Mouse (Mus musculus) heart, embryonic 11.5 days (tissue): Measurements from ENCODE around the gene Kcnj14. TPM values are rescaled to one million over a fixed set of nuclear protein-coding genes. Genes with fewer than 3 reads are reported as not detected.

Experiments used
- ATAC-seq: fragments of 200-750 bp; cut with Nextera tagmentation; replicated peaks from 2 replicates; pipeline ENCODE4 v1.8.0; 2017; ENCODE audit warnings: moderate library complexity; ENCODE audit not compliant: insufficient number of reproducible peaks, low FRiP score, low TSS enrichment
- H3K27ac ChIP-seq: fragments of 300-500 bp; sonication (generic); 2 replicates; pipeline ENCODE4 v1.5.1; 2014; ENCODE audit warnings: mild to moderate bottlenecking, low read depth, low read length
- H3K27me3 ChIP-seq: fragments of 300-500 bp; sonication (generic); 2 replicates; pipeline ENCODE4 v1.6.1; 2014; ENCODE audit warnings: mild to moderate bottlenecking, low read length, mixed read lengths; ENCODE audit not compliant: control insufficient read depth, insufficient read depth
- H3K36me3 ChIP-seq: fragments of 300-500 bp; sonication (generic); 2 replicates; pipeline ENCODE4 v1.6.1; 2014; ENCODE audit warnings: mild to moderate bottlenecking, low read length, moderate library complexity, mixed read lengths; ENCODE audit not compliant: control insufficient read depth, insufficient read depth
- H3K4me1 ChIP-seq: fragments of 300-500 bp; sonication (generic); 2 replicates; pipeline ENCODE4 v1.6.1; 2014; ENCODE audit warnings: low read length; ENCODE audit not compliant: control insufficient read depth, insufficient read depth
- H3K4me2 ChIP-seq: fragments of 300-500 bp; sonication (generic); 2 replicates; pipeline ENCODE4 v1.6.1; 2014; ENCODE audit warnings: mild to moderate bottlenecking, moderate library complexity
- H3K4me3 ChIP-seq: fragments of 300-500 bp; sonication (generic); 2 replicates; pipeline ENCODE4 v1.5.1; 2014; ENCODE audit warnings: low read depth, low read length
- H3K9ac ChIP-seq: fragments of 300-500 bp; sonication (generic); 2 replicates; pipeline ENCODE4 v1.6.1; 2014; ENCODE audit warnings: mild to moderate bottlenecking, low read depth, low read length, moderate library complexity
- H3K9me3 ChIP-seq: fragments of 300-500 bp; sonication (generic); replicated peaks from 2 replicates; pipeline ENCODE4 v1.6.1; 2016; ENCODE audit warnings: low read length; ENCODE audit not compliant: control insufficient read depth
- WGBS: fragments of 180-500 bp; shearing (Covaris S2); extraction: QIAGEN DNeasy Blood & Tissue Kit; methylation state at CpG from one replicate; pipeline ENCODE4 v1.1.7; 2014; ENCODE audit not compliant: insufficient replicate concordance; 5-methylcytosine and 5-hydroxymethylcytosine counted together
- polyA plus RNA-seq: library from polyadenylated mRNA; unstranded; fragments of >200 nt; fragmentation: Nextera tagmentation; extraction: Ambion mirVana; gene quantifications from 2 replicates; pipeline ENCODE4 v1.2.1, GENCODE M21; 2014

Kcnj14 gene
- polyA plus RNA-seq, 1 experiment from 2014 or later, result 1.0 TPM

DNA sequence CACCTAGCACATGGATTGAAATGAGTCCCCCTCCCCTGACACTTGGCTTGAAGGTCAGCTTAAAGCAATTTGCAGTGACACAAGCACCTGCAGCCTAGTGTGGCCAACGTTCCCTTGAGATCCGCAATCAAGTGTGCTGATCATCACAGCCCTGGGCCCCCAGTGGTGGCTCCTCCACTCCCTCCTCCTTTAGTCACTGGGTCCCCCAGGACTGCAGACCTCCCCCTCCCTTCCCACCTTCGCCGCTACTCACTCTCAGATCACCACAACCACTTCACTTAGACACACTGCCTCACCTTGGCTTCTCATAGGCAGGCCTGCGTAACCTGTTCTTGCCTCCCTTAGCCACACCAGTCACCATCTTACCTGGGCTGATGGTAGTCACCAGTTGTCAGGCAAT lies 18.6 kb downstream of the Kcnj14 start:
- Histone ChIP-seq H3K9me3 (no peaks in the 10 kb centered on the region), H3K4me1 (peaks cover 3% of the 10 kb centered on the region; the same call in 1 of the 2 replicates), H3K9ac (no peak overlapping the region), H3K4me2 (no peak overlapping the region), H3K27ac (no peak overlapping the region), H3K4me3 (no peak overlapping the region), H3K27me3 (no peaks in the 10 kb centered on the region), H3K36me3 (peaks cover 37% of the 10 kb centered on the region)
- WGBS, result 62% methylated on average over 5 of the region's 5 CpGs
- ATAC-seq, result no peak

DNA sequence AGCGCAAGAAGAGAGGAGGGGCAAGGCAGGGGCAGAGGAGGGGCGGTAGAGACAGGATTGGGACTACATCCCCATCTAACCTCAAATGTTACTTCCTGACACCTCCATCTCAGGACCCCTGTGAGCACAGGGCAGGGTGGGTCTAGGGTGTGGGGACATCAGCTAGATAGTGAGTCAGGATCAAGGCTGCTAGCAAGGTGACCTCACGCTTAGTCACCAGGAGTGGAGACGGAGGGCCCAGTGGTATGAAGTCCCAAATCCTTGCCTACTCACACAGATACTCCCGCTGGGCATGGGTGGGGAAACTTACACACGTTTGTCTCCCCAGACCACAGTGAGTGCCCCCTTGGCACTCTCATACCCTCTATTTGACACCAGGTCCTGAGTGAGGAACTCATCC lies 22.0 kb downstream of the Kcnj14 start:
- Histone ChIP-seq H3K9ac (no peak overlapping the region), H3K36me3 (peaks cover 6% of the 10 kb centered on the region; the same call in 1 of the 2 replicates), H3K27me3 (peaks cover 26% of the 10 kb centered on the region), H3K27ac (no peak overlapping the region), H3K9me3 (no peaks in the 10 kb centered on the region), H3K4me1 (peaks cover 15% of the 10 kb centered on the region; the same call in 1 of the 2 replicates), H3K4me3 (no peak overlapping the region), H3K4me2 (no peak overlapping the region)
- no peak for ATAC-seq
- WGBS, result 81% methylated on average over 6 of the region's 6 CpGs

DNA sequence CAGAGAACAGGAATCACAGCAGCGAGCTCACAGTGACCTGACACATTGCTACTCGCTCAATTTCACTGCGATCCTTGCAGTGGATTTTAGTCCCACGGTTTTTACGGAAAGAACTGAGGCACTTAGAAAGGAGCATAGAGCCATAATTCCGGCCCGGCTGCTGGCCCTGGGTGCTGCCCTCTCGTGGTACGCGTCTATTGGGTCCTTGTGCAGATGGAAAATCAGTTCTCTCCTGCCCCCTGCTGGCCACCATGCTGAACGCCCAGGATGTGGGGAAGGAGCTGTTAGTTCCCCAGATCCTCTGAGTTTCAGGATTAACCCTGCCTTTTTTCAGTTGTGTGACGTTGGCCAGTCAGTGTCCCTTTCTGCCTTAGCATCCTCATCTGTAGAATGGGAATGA lies 23.2 kb downstream of the Kcnj14 start:
- no peaks in the 10 kb centered on the region for H3K9me3 ChIP-seq
- H3K4me1 ChIP-seq, result peaks cover 16% of the 10 kb centered on the region; the same call in 1 of the 2 replicates
- H3K27ac ChIP-seq, result no peak overlapping the region
- peak overlapping the region; percentile 56 for H3K4me2 ChIP-seq
- no peak for ATAC-seq
- H3K4me3 ChIP-seq, result peak overlapping the region; percentile 28; the same call in 1 of the 2 replicates
- peaks cover 35% of the 10 kb centered on the region for H3K27me3 ChIP-seq
- 0 out of 2 replicates have a peak overlapping the region, but pooled peaks have one; percentile 7 for H3K9ac ChIP-seq
- no peaks in the 10 kb centered on the region for H3K36me3 ChIP-seq
- WGBS, result 3% methylated on average over 12 of the region's 12 CpGs

DNA sequence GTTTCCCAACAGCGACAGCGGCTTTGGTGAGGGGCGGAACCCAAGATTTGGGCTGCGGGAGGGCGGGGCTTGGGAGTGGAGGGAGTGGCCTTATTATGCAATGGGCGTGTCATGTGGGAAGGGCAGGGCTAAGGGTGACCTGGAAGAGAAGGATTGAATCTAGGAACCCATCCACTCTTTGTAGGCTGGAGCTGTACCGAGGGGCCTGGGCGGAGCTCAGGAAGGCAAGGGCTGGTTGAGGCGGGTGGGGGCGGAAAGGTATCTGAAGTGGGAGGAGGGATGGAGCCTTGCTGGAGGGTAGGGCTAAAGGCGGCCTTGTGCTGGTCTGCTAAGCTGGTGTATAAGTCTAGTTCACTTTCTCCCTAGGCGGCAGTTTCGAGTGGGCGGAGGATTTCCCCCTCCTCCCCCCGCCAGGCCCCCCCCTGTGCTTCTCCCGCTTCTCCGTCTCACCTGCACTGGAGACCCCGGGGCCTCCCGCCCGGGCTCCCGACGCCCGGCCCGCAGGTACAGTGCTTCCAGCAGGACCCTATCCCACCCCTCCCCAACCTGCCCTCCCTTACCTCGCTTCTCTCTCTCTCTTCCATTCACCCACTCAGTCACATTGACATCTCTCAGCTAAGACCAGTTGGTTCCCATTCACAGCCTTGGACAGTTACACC lies 23.9 kb downstream of the Kcnj14 start:
- no peak for ATAC-seq

DNA sequence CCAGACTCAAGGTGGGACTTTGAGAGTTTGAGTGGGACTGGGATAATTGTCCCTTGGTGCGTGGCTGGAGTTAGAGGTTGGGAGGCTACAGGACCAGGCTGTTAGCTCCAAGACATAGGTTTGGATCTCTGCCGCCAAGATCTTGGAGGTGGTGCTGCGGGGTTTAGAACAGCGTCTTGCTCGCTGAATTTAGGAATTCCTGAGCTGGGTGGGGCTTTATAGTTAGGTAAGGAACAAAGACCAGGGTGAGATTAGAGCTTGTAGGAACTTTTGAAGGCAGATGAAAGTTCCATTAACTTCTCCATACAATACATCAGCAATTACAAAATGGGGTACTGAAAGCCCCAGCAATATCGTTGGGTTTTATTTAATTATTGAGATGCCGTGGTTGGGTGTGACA lies 24.6 kb downstream of the Kcnj14 start:
- Histone ChIP-seq H3K4me1 (peaks cover 16% of the 10 kb centered on the region; the same call in 1 of the 2 replicates), H3K27me3 (peaks cover 46% of the 10 kb centered on the region), H3K9ac (no peak overlapping the region), H3K4me3 (no peak overlapping the region), H3K27ac (no peak overlapping the region), H3K4me2 (peak overlapping the region; percentile 56), H3K9me3 (no peaks in the 10 kb centered on the region), H3K36me3 (no peaks in the 10 kb centered on the region)
- 31% methylated on average over 7 of the region's 7 CpGs for WGBS
- no peak for ATAC-seq

More for the DNA sequence above, 23.9 kb downstream of the Kcnj14 start:
- 7% methylated on average over 24 of the region's 25 CpGs for WGBS
- Histone ChIP-seq H3K36me3 (no peaks in the 10 kb centered on the region), H3K27me3 (peaks cover 39% of the 10 kb centered on the region), H3K9ac (0 out of 2 replicates have a peak overlapping the region, but pooled peaks have one; percentile 7), H3K4me1 (peaks cover 16% of the 10 kb centered on the region; the same call in 1 of the 2 replicates), H3K27ac (no peak overlapping the region), H3K4me2 (peak overlapping the region; percentile 56), H3K4me3 (peak overlapping the region; percentile 28), H3K9me3 (no peaks in the 10 kb centered on the region)

DNA sequence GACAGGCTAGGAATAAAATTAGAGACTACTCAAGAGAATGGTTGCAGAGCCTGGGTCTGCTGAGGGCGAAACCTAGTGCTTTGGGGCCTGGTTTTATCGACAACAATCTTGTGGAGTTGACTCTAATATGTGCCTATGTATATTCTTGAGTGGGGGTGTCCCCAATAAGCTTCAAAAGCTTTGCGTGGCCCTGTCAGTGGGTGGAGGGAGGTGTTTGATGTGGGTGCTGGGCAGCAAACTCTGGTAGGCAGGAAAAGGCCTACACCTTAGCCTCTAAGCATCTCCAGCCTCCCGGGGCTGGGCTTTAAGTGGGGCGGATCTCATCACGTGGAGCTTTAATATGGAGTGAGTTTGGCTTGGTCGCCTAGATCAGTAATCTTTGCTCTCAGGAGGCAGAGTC lies 25.7 kb downstream of the Kcnj14 start:
- Histone ChIP-seq H3K9me3 (no peaks in the 10 kb centered on the region), H3K27ac (no peak overlapping the region), H3K4me2 (peak overlapping the region; percentile 85), H3K27me3 (peaks cover 57% of the 10 kb centered on the region), H3K36me3 (no peaks in the 10 kb centered on the region; the same call in 1 of the 2 replicates), H3K9ac (no peak overlapping the region), H3K4me1 (peaks cover 16% of the 10 kb centered on the region; the same call in 1 of the 2 replicates), H3K4me3 (peak overlapping the region; percentile 48; the same call in 1 of the 2 replicates)
- no peak for ATAC-seq
- 43% methylated on average over 7 of the region's 7 CpGs for WGBS

DNA sequence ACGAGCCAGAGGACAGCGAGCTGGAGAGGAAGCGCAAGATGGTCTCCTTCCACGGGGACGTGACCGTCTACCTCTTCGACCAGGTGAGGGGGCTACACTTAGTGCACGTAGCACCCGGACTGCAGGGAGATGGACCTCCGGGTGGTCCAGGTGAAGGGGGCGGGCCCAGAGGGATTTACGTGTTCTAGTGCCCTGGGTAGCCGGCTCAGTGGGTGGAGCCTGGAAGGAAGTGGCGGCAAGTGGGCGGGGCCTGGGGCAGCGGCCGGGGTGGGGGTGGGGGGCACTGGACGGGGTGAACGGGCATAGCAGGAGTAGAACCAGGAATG lies 26.1 kb downstream of the Kcnj14 start:
- H3K4me1 ChIP-seq, result peaks cover 16% of the 10 kb centered on the region; the same call in 1 of the 2 replicates
- H3K4me3 ChIP-seq, result peak overlapping the region; percentile 48
- H3K27me3 ChIP-seq, result peaks cover 61% of the 10 kb centered on the region
- peak overlapping the region; percentile 62 for H3K9ac ChIP-seq
- no peaks in the 10 kb centered on the region; the same call in 1 of the 2 replicates for H3K36me3 ChIP-seq
- H3K4me2 ChIP-seq, result peak overlapping the region; percentile 85
- no peak for ATAC-seq
- H3K27ac ChIP-seq, result no peak overlapping the region
- no peaks in the 10 kb centered on the region for H3K9me3 ChIP-seq
- WGBS, result 3% methylated on average over 19 of the region's 19 CpGs

DNA sequence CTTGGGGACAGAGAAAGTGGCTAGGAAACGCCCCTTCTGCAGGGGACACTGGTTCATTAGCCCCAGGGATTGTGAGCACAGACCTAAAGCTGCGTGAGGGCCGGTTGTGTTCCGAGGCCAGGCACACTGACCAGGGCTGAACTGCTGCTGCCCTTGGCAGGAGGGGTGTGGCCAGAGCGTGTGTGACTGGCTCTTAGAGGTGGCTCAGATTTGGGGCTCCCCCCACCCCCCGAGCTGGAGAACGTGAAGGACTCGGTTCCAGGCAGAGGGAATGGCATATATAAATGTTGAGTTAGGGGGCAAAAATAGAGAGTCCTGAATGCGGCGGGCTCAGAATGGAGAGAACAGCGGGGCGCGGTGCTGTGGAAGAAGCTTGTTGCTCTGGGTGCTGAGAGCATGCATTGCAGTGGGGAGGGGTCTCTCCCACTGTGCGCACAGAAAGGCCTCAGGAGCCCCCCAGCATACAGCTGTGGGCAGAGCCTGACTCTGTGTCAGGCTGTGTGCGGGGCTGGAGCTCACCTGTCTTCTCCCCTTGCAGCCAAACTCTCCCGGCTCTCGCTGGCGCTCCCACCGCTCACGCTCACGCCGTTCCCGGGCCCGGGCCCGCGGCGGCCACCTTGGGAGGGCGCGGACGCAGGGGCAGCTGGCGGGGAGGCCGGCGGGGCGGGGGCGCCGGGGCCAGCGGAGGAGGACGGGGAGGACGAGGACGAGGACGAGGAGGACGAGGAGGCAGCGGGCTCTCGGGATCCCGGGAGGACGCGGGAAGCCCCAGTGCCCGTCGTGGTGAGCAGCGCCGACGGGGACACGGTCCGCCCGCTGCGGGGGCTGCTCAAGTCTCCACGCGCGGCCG lies 26.7 kb downstream of the Kcnj14 start:
- Histone ChIP-seq H3K4me3 (peak overlapping the region; percentile 48), H3K9ac (peak overlapping the region; percentile 62), H3K27me3 (peaks cover 67% of the 10 kb centered on the region), H3K4me2 (peak overlapping the region; percentile 85), H3K9me3 (no peaks in the 10 kb centered on the region), H3K36me3 (no peaks in the 10 kb centered on the region; the same call in 1 of the 2 replicates), H3K27ac (no peak overlapping the region), H3K4me1 (peaks cover 16% of the 10 kb centered on the region; the same call in 1 of the 2 replicates)
- 2% methylated on average over 59 of the region's 60 CpGs for WGBS
- no peak for ATAC-seq
